Mouse (Mus musculus) thymus, adult 2 months (tissue): ENCODE results near the gene Manf. TPM values are rescaled to one million over a fixed set of nuclear protein-coding genes. Genes with fewer than 3 reads are reported as not detected.

Experiments
- DNase-seq: peaks from one replicate; pipeline ENCODE4 v3.0.0; 2021
- H3K27ac ChIP-seq: fragments of 200-500 bp; 2 replicates; pipeline ENCODE4 v1.5.1; 2012; ENCODE audit warnings: low read length, control low read depth; ENCODE audit not compliant: control insufficient read depth, insufficient read depth
- H3K27me3 ChIP-seq: fragments of 200-500 bp; 2 replicates; pipeline ENCODE4 v1.6.1; 2012; ENCODE audit warnings: mild to moderate bottlenecking, low read length, moderate library complexity, mixed read lengths; ENCODE audit not compliant: control insufficient read depth, insufficient read depth
- H3K36me3 ChIP-seq: fragments of 200-500 bp; 2 replicates; pipeline ENCODE4 v1.6.1; 2012; ENCODE audit warnings: mild to moderate bottlenecking, low read length, moderate library complexity; ENCODE audit not compliant: control insufficient read depth, insufficient read depth
- H3K4me1 ChIP-seq: fragments of 200-500 bp; replicated peaks from 2 replicates; pipeline ENCODE4 v1.6.1; 2012; ENCODE audit warnings: low read length; ENCODE audit not compliant: control insufficient read depth, insufficient read depth
- H3K4me3 ChIP-seq: fragments of 200-500 bp; 2 replicates; pipeline ENCODE4 v1.5.1; 2012; ENCODE audit warnings: mild to moderate bottlenecking, low read length, control low read depth, moderate library complexity; ENCODE audit not compliant: control insufficient read depth, insufficient read depth
- CTCF ChIP-seq: fragments of 200-500 bp; IDR thresholded peaks from 2 replicates; pipeline ENCODE4 v1.5.1; 2012; ENCODE audit warnings: mild to moderate bottlenecking, control low read depth, low read length, moderate library complexity, borderline replicate concordance; ENCODE audit not compliant: control insufficient read depth, poor library complexity, insufficient read depth; ENCODE audit errors: extremely low read depth
- POLR2A ChIP-seq: fragments of 200-500 bp; IDR thresholded peaks from 2 replicates; pipeline ENCODE4 v1.6.1; 2012; ENCODE audit warnings: mild to moderate bottlenecking, low read length, control low read depth, moderate library complexity; ENCODE audit not compliant: control insufficient read depth, poor library complexity, insufficient read depth; ENCODE audit errors: extremely low read depth
- WGBS: fragments of 180-500 bp; shearing (Covaris S2); methylation state at CpG from one replicate; pipeline ENCODE4 v1.1.7; 2018; 5-methylcytosine and 5-hydroxymethylcytosine counted together
- polyA plus RNA-seq: library from polyadenylated mRNA; depleted of rRNA; stranded (reverse); fragments of >200 nt; gene quantifications from 2 replicates; pipeline ENCODE4 v1.2.3, GENCODE M21; 2012

Gene Manf
- polyA plus RNA-seq, 1 experiment = 12.5 TPM

- DNase-seq = no peak
- Histone ChIP-seq H3K4me3 (peak overlapping the region; percentile 57), H3K27me3 (no peaks in the 10 kb centered on the region), H3K27ac (no peak overlapping the region), H3K4me1 (peaks cover 35% of the 10 kb centered on the region), H3K36me3 (peaks cover 14% of the 10 kb centered on the region; the same call in 1 of the 2 replicates)
- 84% methylated on average over 44 of the region's 44 CpGs for WGBS
- TF ChIP-seq CTCF = no peak
- no peak for TF ChIP-seq POLR2A
Measured at GRCm38 (mm10) chr9:106884996-106885900, 6.5 kb downstream of the Manf start.

GRCm38 (mm10) chr9:106884306-106884705, 7.5 kb downstream of the Manf start:
- Histone ChIP-seq H3K36me3 (peaks cover 17% of the 10 kb centered on the region), H3K27me3 (no peaks in the 10 kb centered on the region), H3K4me3 (no peak overlapping the region), H3K4me1 (peaks cover 34% of the 10 kb centered on the region), H3K27ac (no peak overlapping the region)
- no peak for DNase-seq
- WGBS = 53% methylated on average over 16 of the region's 16 CpGs
- TF ChIP-seq POLR2A = no peak
- no peak for TF ChIP-seq CTCF

- peaks cover 26% of the 10 kb centered on the region for H3K36me3 ChIP-seq
- H3K27me3 ChIP-seq = no peaks in the 10 kb centered on the region
- no peak for TF ChIP-seq CTCF
- no peak for TF ChIP-seq POLR2A
- no peak for DNase-seq
- no peak overlapping the region for H3K27ac ChIP-seq
- H3K4me3 ChIP-seq = no peak overlapping the region
- 84% methylated on average over 3 of the region's 3 CpGs for WGBS
- peaks cover 34% of the 10 kb centered on the region for H3K4me1 ChIP-seq
Measured at GRCm38 (mm10) chr9:106883085-106883484, 8.7 kb downstream of the Manf start.

GRCm38 (mm10) chr9:106882176-106882575, 9.6 kb downstream of the Manf start:
- no peak overlapping the region for H3K27ac ChIP-seq
- peaks cover 26% of the 10 kb centered on the region for H3K4me1 ChIP-seq
- DNase-seq = no peak
- TF ChIP-seq POLR2A (no peak), CTCF (no peak)
- H3K27me3 ChIP-seq = no peaks in the 10 kb centered on the region
- no peak overlapping the region for H3K4me3 ChIP-seq
- WGBS = 48% methylated on average over 4 of the region's 4 CpGs
- peaks cover 30% of the 10 kb centered on the region for H3K36me3 ChIP-seq

- H3K36me3 ChIP-seq = peaks cover 40% of the 10 kb centered on the region
- H3K4me1 ChIP-seq = peaks cover 26% of the 10 kb centered on the region
- no peak for TF ChIP-seq POLR2A
- TF ChIP-seq CTCF = no peak
- DNase-seq = no peak
- no peak overlapping the region for H3K4me3 ChIP-seq
- no peaks in the 10 kb centered on the region for H3K27me3 ChIP-seq
- no peak overlapping the region for H3K27ac ChIP-seq
- 85% methylated on average over 4 of the region's 4 CpGs for WGBS
Measured at GRCm38 (mm10) chr9:106881071-106881755, 10.6 kb downstream of the Manf start.

GRCm38 (mm10) chr9:106879471-106879870, 12.3 kb downstream of the Manf start:
- 92% methylated on average over 4 of the region's 4 CpGs for WGBS
- DNase-seq = no peak
- Histone ChIP-seq H3K27ac (no peak overlapping the region), H3K27me3 (no peaks in the 10 kb centered on the region), H3K36me3 (peaks cover 57% of the 10 kb centered on the region), H3K4me1 (peaks cover 10% of the 10 kb centered on the region), H3K4me3 (no peak overlapping the region)
- TF ChIP-seq CTCF (no peak), POLR2A (no peak)
